Mouse (Mus musculus) kidney, postnatal 0 days (tissue): ENCODE measurements around the gene Speer4a. TPM values are rescaled to one million over a fixed set of nuclear protein-coding genes. Genes with fewer than 3 reads are reported as not detected.
A peak's percentile ranks its signal among the peaks of the same experiment; 100 is the strongest.
"Not testable (repeated sequence)": the region's sequence is repeated elsewhere in the genome, so short reads cannot be mapped to it uniquely, and the experiment has no call there.

Experiments
- ATAC-seq: fragments of 200-750 bp; cut with Nextera tagmentation; replicated peaks from 2 replicates; pipeline ENCODE4 v1.8.0; 2017; ENCODE audit warnings: low read depth, moderate number of reproducible peaks, moderate TSS enrichment, moderate library complexity; ENCODE audit not compliant: low FRiP score
- DNase-seq: peaks from one replicate; pipeline ENCODE4 v3.0.0-alpha.2; 2016; ENCODE audit warnings: low spot score
- H3K27ac ChIP-seq: fragments of 300-500 bp; sonication (generic); 2 replicates; pipeline ENCODE4 v1.5.1; 2014; ENCODE audit warnings: mild to moderate bottlenecking
- H3K27me3 ChIP-seq: fragments of 300-500 bp; sonication (generic); 2 replicates; pipeline ENCODE4 v1.6.1; 2014; ENCODE audit warnings: low read length, mixed read lengths; ENCODE audit not compliant: insufficient read depth
- H3K36me3 ChIP-seq: fragments of 300-500 bp; sonication (generic); 2 replicates; pipeline ENCODE4 v1.6.1; 2014; ENCODE audit warnings: low read length, mixed read lengths; ENCODE audit not compliant: insufficient read depth
- H3K4me1 ChIP-seq: fragments of 300-500 bp; sonication (generic); replicated peaks from 2 replicates; pipeline ENCODE4 v1.6.1; 2014; ENCODE audit warnings: antibody characterized with exemption, low read length, mixed read lengths; ENCODE audit not compliant: insufficient read depth
- H3K4me2 ChIP-seq: fragments of 300-500 bp; sonication (generic); 2 replicates; pipeline ENCODE4 v1.6.1; 2014; ENCODE audit warnings: mild to moderate bottlenecking, low read length, moderate library complexity, mixed read lengths
- H3K4me3 ChIP-seq: fragments of 300-500 bp; sonication (generic); replicated peaks from 2 replicates; pipeline ENCODE4 v1.5.1; 2014; ENCODE audit warnings: low read depth, low read length
- H3K9ac ChIP-seq: fragments of 300-500 bp; sonication (generic); 2 replicates; pipeline ENCODE4 v1.6.1; 2014; ENCODE audit warnings: low read depth, low read length
- H3K9me3 ChIP-seq: fragments of 300-500 bp; sonication (generic); replicated peaks from 2 replicates; pipeline ENCODE4 v1.6.1; 2016; ENCODE audit warnings: low read length, inconsistent platforms, mixed read lengths
- CTCF ChIP-seq: IDR thresholded peaks from 2 replicates; pipeline ENCODE4 v1.5.1; 2016; ENCODE audit warnings: antibody characterized with exemption, low read depth, mild to moderate bottlenecking, moderate library complexity
- WGBS: fragments of 180-500 bp; shearing (Covaris S2); extraction: QIAGEN DNeasy Blood & Tissue Kit; methylation state at CpG from one replicate; pipeline ENCODE4 v1.1.7; 2014; 5-methylcytosine and 5-hydroxymethylcytosine counted together
- polyA plus RNA-seq: library from polyadenylated mRNA; unstranded; fragments of >200 nt; fragmentation: Nextera tagmentation; extraction: Ambion mirVana; gene quantifications from 2 replicates; pipeline ENCODE4 v1.2.1, GENCODE M21; 2015

Speer4a gene
- polyA plus RNA-seq = not detected in 2 replicates

DNA sequence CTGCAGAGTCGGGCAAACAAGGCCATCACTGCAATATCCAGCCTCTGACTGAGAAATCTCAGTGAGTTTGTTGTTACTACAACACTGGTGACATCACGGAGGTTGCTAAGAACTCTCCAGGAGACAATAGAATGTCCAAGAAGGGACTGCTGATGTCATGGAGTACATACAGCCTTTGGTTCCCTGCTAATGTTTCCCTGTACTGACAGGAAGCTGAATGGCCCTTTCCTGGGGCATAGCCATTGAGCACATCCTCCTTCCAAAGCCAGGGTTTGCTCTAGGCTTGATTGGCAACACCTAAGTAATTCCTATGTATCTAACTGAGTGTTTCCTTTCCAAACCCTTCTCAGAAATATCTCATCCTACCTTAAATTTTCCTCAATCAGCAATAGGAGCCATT lies at the start of gene Speer4a:
Gene Speer4a, minus strand, starts transcription at position 101 of the 400 bp plus-strand sequence.
- ATAC-seq, H3K9me3 ChIP-seq, DNase-seq, H3K9ac ChIP-seq, H3K27me3 ChIP-seq, H3K27ac ChIP-seq, H3K4me2 ChIP-seq, H3K4me1 ChIP-seq, H3K36me3 ChIP-seq, H3K4me3 ChIP-seq: not testable (repeated sequence)
- 76% methylated on average over 2 of the region's 2 CpGs for WGBS

DNA sequence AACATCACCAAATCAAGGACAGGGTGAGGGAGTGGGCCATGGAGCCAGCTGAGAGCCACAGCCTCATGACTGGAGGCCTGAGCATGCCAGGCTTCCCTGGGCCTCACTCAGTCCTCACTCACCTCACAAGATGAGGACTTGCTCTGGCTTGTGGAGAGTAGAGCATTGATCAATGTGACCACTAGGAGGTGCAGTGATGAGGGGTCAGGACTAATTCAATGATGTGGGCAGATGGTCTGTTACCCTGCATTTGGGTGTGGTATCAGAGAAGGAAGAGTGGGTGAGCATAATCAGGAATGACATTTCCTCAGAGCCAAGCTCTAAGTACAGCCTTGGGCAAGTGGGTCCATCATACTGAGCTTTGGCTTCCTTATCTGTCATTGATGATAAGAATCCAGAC lies 39.7 kb upstream of the Speer4a start:
- not testable (repeated sequence) for H3K4me3 ChIP-seq, H3K27ac ChIP-seq, H3K9me3 ChIP-seq, H3K4me1 ChIP-seq, H3K36me3 ChIP-seq, H3K9ac ChIP-seq, H3K4me2 ChIP-seq, H3K27me3 ChIP-seq, ATAC-seq
- DNase-seq = peak; percentile 1

DNA sequence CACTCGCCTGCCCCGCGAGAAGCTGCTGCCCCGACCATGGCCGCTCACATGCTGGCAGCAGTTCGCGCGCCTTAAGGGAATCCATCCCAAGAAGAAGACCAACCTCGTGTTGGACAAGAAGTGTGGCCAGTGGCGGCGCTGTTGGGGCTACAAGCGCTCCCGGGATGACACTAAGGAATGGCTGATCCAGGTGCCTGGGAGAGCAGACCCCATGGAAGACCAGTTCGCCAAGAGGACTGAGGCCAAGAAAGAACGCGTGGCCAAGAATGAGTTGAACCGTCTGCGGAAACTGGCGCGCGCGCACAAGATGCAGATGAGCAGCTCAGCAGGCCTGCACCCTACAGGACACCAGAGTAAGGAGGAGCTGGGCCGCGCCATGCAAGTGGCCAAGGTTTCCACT lies 31.4 kb upstream of the Speer4a start:
- Histone ChIP-seq H3K27me3 (no peaks in the 10 kb centered on the region), H3K4me3 (no peak overlapping the region), H3K9ac (no peak overlapping the region), H3K27ac (no peak overlapping the region), H3K9me3 (no peaks in the 10 kb centered on the region), H3K36me3 (no peaks in the 10 kb centered on the region), H3K4me2 (no peak overlapping the region), H3K4me1 (no peaks in the 10 kb centered on the region)
- TF ChIP-seq CTCF = no peak
- WGBS = 90% methylated on average over 24 of the region's 24 CpGs
- no peak for ATAC-seq
- DNase-seq = no peak

DNA sequence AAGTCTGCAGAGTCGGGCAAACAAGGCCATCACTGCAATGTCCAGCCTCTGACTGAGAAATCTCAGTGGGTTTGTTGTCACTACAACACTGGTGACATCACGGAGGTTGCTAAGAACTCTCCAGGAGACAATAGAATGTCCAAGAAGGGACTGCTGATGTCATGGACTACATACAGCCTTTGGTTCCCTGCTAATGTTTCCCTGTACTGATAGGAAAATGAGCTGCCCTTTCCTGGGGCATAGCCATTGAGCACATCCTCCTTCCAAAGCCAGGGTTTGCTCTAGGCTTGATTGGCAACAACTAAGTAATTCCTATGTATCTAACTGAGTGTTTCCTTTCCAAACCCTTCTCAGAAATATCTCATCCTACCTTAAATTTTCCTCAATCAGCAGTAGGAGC lies 19.1 kb upstream of the Speer4a start, which contains the start of gene Gm7347:
Gene Gm7347, minus strand, starts transcription at position 101 of the 400 bp plus-strand sequence.
- H3K27me3 ChIP-seq, H3K4me3 ChIP-seq, ATAC-seq, H3K9me3 ChIP-seq, H3K36me3 ChIP-seq, H3K9ac ChIP-seq, H3K27ac ChIP-seq, H3K4me2 ChIP-seq, H3K4me1 ChIP-seq, DNase-seq: not testable (repeated sequence)
- no CpG with 5 or more reads among the region's 2 CpGs for WGBS

DNA sequence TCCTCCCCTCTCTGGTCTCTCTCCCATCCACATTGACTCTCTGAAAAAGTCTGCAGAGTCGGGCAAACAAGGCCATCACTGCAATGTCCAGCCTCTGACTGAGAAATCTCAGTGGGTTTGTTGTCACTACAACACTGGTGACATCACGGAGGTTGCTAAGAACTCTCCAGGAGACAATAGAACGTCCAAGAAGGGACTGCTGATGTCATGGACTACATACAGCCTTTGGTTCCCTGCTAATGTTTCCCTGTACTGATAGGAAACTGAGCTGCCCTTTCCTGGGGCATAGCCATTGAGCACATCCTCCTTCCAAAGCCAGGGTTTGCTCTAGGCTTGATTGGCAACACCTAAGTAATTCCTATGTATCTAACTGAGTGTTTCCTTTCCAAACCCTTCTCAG lies 16.5 kb downstream of the Speer4a start, which contains the start of gene Gm5862:
Gene Gm5862, minus strand, starts transcription at position 101 of the 400 bp plus-strand sequence.
- WGBS = no CpG with 5 or more reads among the region's 3 CpGs
- not testable (repeated sequence) for H3K4me2 ChIP-seq, H3K4me3 ChIP-seq, H3K9ac ChIP-seq, H3K27me3 ChIP-seq, DNase-seq, H3K9me3 ChIP-seq, ATAC-seq, H3K27ac ChIP-seq, H3K36me3 ChIP-seq, H3K4me1 ChIP-seq

DNA sequence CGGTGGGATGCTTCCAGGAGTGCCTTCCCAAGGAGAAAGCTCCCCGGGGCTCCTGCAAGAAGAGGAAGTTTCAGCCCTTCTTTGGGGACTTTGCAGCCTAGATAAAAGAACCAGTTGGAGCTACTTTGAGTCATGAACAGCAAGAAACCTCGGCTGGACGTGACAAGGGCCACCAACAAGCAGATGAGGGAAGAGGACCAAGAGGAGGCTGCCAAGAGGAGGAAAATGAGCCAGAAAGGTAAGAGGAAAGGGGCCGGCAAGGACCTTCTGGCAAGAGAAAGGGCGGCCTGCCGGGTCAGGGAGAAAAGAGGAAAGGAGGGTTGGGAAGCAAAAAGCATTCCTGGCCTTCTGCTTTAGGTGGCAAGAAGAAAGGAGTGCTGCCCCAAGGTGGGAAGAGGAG lies 31.7 kb downstream of the Speer4a start:
- not testable (repeated sequence) for H3K36me3 ChIP-seq, H3K27ac ChIP-seq, H3K4me1 ChIP-seq, ATAC-seq, H3K27me3 ChIP-seq, H3K4me2 ChIP-seq, H3K4me3 ChIP-seq, H3K9ac ChIP-seq, DNase-seq, H3K9me3 ChIP-seq
- WGBS = 70% methylated on average over 6 of the region's 7 CpGs

DNA sequence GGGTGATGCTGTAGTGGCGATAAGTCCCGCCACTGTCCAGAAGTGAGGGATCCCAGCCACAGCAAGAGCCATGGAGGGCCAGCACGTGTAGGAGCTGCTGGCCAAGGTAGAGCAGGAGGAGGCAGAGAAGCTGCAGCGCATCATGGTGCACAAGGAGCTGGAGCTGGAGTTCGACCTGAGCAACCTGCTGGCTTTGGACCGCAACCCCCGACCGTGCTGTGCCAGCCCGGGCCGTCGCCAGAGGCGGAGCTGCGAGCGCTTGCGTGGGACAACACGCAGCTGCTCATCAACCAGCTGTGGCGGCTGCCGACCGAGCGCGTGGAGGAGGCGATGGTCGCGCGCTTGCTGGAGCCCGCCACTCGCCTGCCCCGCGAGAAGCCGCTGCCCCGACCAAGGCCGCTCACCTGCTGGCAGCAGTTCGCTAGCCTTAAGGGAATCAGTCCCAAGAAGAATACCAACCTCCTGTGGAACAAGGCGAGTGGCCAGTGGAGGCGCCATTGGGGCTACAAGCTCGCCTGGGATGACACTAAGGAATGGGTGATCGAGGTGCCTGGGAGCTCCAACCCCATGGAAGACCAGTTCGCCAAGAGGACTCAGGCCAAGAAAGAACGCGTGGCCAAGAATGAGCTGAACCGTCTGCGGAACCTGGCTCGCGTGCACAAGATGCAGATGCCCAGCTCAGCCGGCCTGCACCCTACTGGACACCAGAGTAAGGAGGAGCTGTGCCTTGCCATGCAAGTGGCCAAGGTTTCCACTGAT lies 32.2 kb downstream of the Speer4a start:
- H3K4me1 ChIP-seq, H3K9ac ChIP-seq, H3K27ac ChIP-seq, H3K9me3 ChIP-seq, H3K36me3 ChIP-seq, H3K27me3 ChIP-seq: not testable (repeated sequence)
- ATAC-seq = peak; percentile 84
- Histone ChIP-seq H3K4me3 (peak overlapping the region; percentile 27), H3K4me2 (peak overlapping the region; percentile 51)
- DNase-seq = peak; percentile 34
- WGBS = 23% methylated on average over 42 of the region's 45 CpGs

DNA sequence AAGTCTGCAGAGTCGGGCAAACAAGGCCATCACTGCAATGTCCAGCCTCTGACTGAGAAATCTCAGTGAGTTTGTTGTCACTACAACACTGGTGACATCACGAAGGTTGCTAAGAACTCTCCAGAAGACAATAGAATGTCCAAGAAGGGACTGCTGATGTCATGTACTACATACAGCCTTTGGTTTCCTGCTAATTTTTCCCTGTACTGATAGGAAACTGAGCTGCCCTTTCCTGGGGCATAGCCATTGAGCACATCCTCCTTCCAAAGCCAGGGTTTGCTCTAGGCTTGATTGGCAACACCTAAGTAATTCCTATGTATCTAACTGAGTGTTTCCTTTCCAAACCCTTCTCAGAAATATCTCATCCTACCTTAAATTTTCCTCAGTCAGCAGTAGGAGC lies 34.7 kb downstream of the Speer4a start, which contains the start of gene Gm1979:
Gene Gm1979, minus strand, starts transcription at position 101 of the 400 bp plus-strand sequence.
- not testable (repeated sequence) for ATAC-seq, H3K27me3 ChIP-seq, H3K4me3 ChIP-seq, H3K27ac ChIP-seq, H3K4me1 ChIP-seq, H3K9me3 ChIP-seq, DNase-seq, H3K36me3 ChIP-seq, H3K9ac ChIP-seq, H3K4me2 ChIP-seq
- WGBS = 100% methylated on average over 1 of the region's 2 CpGs

DNA sequence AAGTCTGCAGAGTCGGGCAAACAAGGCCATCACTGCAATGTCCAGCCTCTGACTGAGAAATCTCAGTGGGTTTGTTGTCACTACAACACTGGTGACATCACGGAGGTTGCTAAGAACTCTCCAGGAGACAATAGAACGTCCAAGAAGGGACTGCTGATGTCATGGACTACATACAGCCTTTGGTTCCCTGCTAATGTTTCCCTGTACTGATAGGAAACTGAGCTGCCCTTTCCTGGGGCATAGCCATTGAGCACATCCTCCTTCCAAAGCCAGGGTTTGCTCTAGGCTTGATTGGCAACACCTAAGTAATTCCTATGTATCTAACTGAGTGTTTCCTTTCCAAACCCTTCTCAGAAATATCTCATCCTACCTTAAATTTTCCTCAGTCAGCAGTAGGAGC lies 50.8 kb downstream of the Speer4a start, which contains the start of gene Gm21698:
Gene Gm21698, minus strand, starts transcription at position 101 of the 400 bp plus-strand sequence.
- no CpG with 5 or more reads among the region's 3 CpGs for WGBS

More for the DNA sequence above, 50.8 kb downstream of the Speer4a start, which contains the start of gene Gm21698:
- H3K27ac ChIP-seq, H3K4me1 ChIP-seq, H3K9me3 ChIP-seq, H3K4me2 ChIP-seq, DNase-seq, H3K9ac ChIP-seq, H3K4me3 ChIP-seq, ATAC-seq, H3K36me3 ChIP-seq, H3K27me3 ChIP-seq: not testable (repeated sequence)
